ENCODE assay signal across 24 mouse cellular contexts in the genomic region with DNA sequence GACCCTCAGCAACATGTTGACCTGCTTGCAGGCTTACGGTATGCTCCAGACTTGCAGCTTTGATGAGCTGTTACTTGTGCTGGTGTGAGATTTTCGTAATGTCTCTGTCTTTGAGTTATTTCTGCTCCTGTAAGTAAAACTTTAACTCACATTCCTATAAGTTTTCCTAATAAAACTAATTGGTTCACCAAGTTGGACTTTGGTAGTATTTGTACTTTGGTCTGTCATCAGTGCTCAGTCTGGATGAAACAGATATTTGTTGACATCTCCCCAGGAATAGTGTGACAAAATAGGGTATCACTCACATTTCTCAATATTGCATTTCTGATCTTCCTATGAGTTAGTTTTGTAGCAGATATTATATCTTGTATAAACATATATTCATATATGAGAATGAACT.
DNase-seq lines count a peak whose midpoint lies in the region; ATAC-seq lines count a peak whose summit lies in the region.
"Had no signal": no experiment of that assay in that cellular context is flagged by ENCODE, and none has a peak within 500 bp of the region (broad histone marks: within the 10 kb centered on the region; RNA-seq: fewer than 3 reads in every experiment).

No protein-coding gene starts in this region.

- H3K4me1 ChIP-seq in intestine, embryonic 15.5 days (replicated peaks): no peaks in the 10 kb centered on the region
- H3K4me1 ChIP-seq in intestine, embryonic 16.5 days (ENCODE audit: control insufficient read depth, insufficient read depth, low read length): no peaks in the 10 kb centered on the region
- H3K4me1 ChIP-seq in liver, embryonic 16.5 days (ENCODE audit: control insufficient read depth, low read depth, low read length): no peaks in the 10 kb centered on the region
- H3K4me1 ChIP-seq: embryonic facial prominence, embryonic 10.5 days; embryonic facial prominence, embryonic 12.5 days; forebrain, embryonic 13.5 days; forebrain, embryonic 15.5 days had no signal

- H3K27ac ChIP-seq in intestine, embryonic 15.5 days: no peak overlapping the region
- H3K27ac ChIP-seq in intestine, embryonic 16.5 days (ENCODE audit: low read length): no peak overlapping the region
- H3K27ac ChIP-seq in liver, embryonic 16.5 days (ENCODE audit: low read length): no peak overlapping the region
- H3K27ac ChIP-seq: embryonic facial prominence, embryonic 10.5 days; embryonic facial prominence, embryonic 12.5 days; forebrain, embryonic 13.5 days; forebrain, embryonic 15.5 days had no signal

- peak; percentile 31 for DNase-seq in kidney, adult 9 months
- DNase-seq in kidney, postnatal 36 days: no peak
- no peak for DNase-seq in liver
- DNase-seq: adrenal gland, adult 8-10 months; adrenal gland, postnatal 14 days; adrenal gland, postnatal 36 days; B cell, adult 2 months; cerebellum, adult 11-12 months; cerebellum, adult 2 months; cerebellum, adult 9-10 months; cerebellum, postnatal 10 days; cerebellum, postnatal 25 days had no signal

- H3K9me3 ChIP-seq in intestine, embryonic 15.5 days: no peaks in the 10 kb centered on the region
- no peaks in the 10 kb centered on the region for H3K9me3 ChIP-seq in intestine, embryonic 16.5 days (ENCODE audit: control insufficient read depth, low read length)
- no peaks in the 10 kb centered on the region for H3K9me3 ChIP-seq in liver, embryonic 16.5 days (replicated peaks; ENCODE audit: control insufficient read depth, low read length)
- H3K9me3 ChIP-seq: embryonic facial prominence, embryonic 10.5 days; embryonic facial prominence, embryonic 12.5 days; forebrain, embryonic 13.5 days; forebrain, embryonic 15.5 days had no signal

- ATAC-seq in intestine, embryonic 15.5 days: peak; percentile 17; the same call in 1 of the 2 replicates
- no peak for ATAC-seq in intestine, embryonic 16.5 days
- peak; percentile 19; the same call in 1 of the 2 replicates for ATAC-seq in liver, embryonic 16.5 days (ENCODE audit: low read depth)
- ATAC-seq: activated CD4-positive, CD25-positive, alpha-beta regulatory T cell, adult 4 months; CD4-positive, CD25-positive, alpha-beta regulatory T cell, adult 4 months; forebrain, embryonic 13.5 days; forebrain, embryonic 15.5 days; Patski had no signal

- H3K4me2 ChIP-seq in intestine, embryonic 15.5 days (replicated peaks): no peak overlapping the region
- no peak overlapping the region for H3K4me2 ChIP-seq in intestine, embryonic 16.5 days (ENCODE audit: low read depth, low read length)
- H3K4me2 ChIP-seq in liver, embryonic 16.5 days (ENCODE audit: low read depth, low read length): no peak overlapping the region
- H3K4me2 ChIP-seq: embryonic facial prominence, embryonic 12.5 days; forebrain, embryonic 13.5 days; forebrain, embryonic 15.5 days had no signal

- 88% methylated on average over 2 of the region's 2 CpGs for WGBS in intestine, embryonic 15.5 days
- 80% methylated on average over 2 of the region's 2 CpGs for WGBS in intestine, embryonic 16.5 days
- 46% methylated on average over 2 of the region's 2 CpGs for WGBS in liver, embryonic 16.5 days (ENCODE audit: insufficient replicate concordance)

- no peaks in the 10 kb centered on the region for H3K27me3 ChIP-seq in intestine, embryonic 15.5 days (replicated peaks)
- no peaks in the 10 kb centered on the region for H3K27me3 ChIP-seq in intestine, embryonic 16.5 days (replicated peaks; ENCODE audit: control insufficient read depth, insufficient read depth, low read length)
- no peaks in the 10 kb centered on the region for H3K27me3 ChIP-seq in liver, embryonic 16.5 days (ENCODE audit: control insufficient read depth, insufficient read depth, low read depth, low read length)
- H3K27me3 ChIP-seq: CH12.LX; embryonic facial prominence, embryonic 12.5 days; forebrain, embryonic 13.5 days; forebrain, embryonic 15.5 days had no signal

- no peaks in the 10 kb centered on the region for H3K36me3 ChIP-seq in intestine, embryonic 15.5 days
- no peaks in the 10 kb centered on the region for H3K36me3 ChIP-seq in intestine, embryonic 16.5 days (ENCODE audit: control insufficient read depth, insufficient read depth, low read length)
- H3K36me3 ChIP-seq in liver, embryonic 16.5 days (ENCODE audit: control insufficient read depth, insufficient read depth): no peaks in the 10 kb centered on the region
- H3K36me3 ChIP-seq: embryonic facial prominence, embryonic 10.5 days; embryonic facial prominence, embryonic 12.5 days; forebrain, embryonic 15.5 days; G1E had no signal

- H3K9ac ChIP-seq in intestine, embryonic 15.5 days: no peak overlapping the region
- H3K9ac ChIP-seq in intestine, embryonic 16.5 days (ENCODE audit: low read depth, low read length): no peak overlapping the region
- no peak overlapping the region for H3K9ac ChIP-seq in liver, embryonic 16.5 days (ENCODE audit: low read depth, low read length)
- H3K9ac ChIP-seq: embryonic facial prominence, embryonic 12.5 days; forebrain, embryonic 13.5 days; forebrain, embryonic 15.5 days had no signal

- no peak overlapping the region for H3K4me3 ChIP-seq in intestine, embryonic 15.5 days (replicated peaks)
- H3K4me3 ChIP-seq in intestine, embryonic 16.5 days (ENCODE audit: low read length): no peak overlapping the region
- H3K4me3 ChIP-seq in liver, embryonic 16.5 days (ENCODE audit: low read depth, low read length): no peak overlapping the region
- H3K4me3 ChIP-seq: embryonic facial prominence, embryonic 10.5 days; embryonic facial prominence, embryonic 12.5 days; forebrain, embryonic 13.5 days; forebrain, embryonic 15.5 days had no signal
